Mouse (Mus musculus): ENCODE data around the gene B9d1. TPM values are rescaled to one million over a fixed set of nuclear protein-coding genes. Genes with fewer than 3 reads are reported as not detected.

The B9d1 gene
- total and polyA plus RNA-seq, 2 experiments from 2014 or later = 6.5 to 34.6 TPM

GRCm38 (mm10) chr11:61489874-61490273 is 15.1 kb upstream of the B9d1 start:
- no peak overlapping the region for H3K4me2 ChIP-seq (ENCODE audit: low read depth, low read length)
- H3K27ac ChIP-seq (ENCODE audit: low read depth) = no peak overlapping the region
- peaks cover 19% of the 10 kb centered on the region for H3K4me1 ChIP-seq (ENCODE audit: control insufficient read depth, insufficient read depth)
- no peak for ATAC-seq (ENCODE audit: insufficient read depth, low read depth)
- no peaks in the 10 kb centered on the region for H3K27me3 ChIP-seq (ENCODE audit: control insufficient read depth, insufficient read depth, low read length)
- 87% methylated on average over 8 of the region's 8 CpGs for WGBS
- DNase-seq (ENCODE audit: low spot score) = no peak
- H3K36me3 ChIP-seq (replicated peaks; ENCODE audit: control insufficient read depth, insufficient read depth, low read length) = peaks cover 41% of the 10 kb centered on the region
- no peak overlapping the region for H3K9ac ChIP-seq (replicated peaks; ENCODE audit: low read depth, low read length)
- no peak overlapping the region for H3K4me3 ChIP-seq (ENCODE audit: low read depth, low read length)
- H3K9me3 ChIP-seq (replicated peaks; ENCODE audit: control insufficient read depth, low read length) = no peaks in the 10 kb centered on the region
- TF ChIP-seq CTCF (IDR thresholded peaks at IDR 0.05; ENCODE audit: low read depth) (no peak), EP300 (IDR thresholded peaks at IDR 0.05; ENCODE audit: low read depth) (no peak)

- ATAC-seq (ENCODE audit: insufficient read depth, low read depth) (no peak), DNase-seq (ENCODE audit: low spot score) (no peak)
- Histone ChIP-seq H3K27me3 (ENCODE audit: control insufficient read depth, insufficient read depth, low read length) (no peaks in the 10 kb centered on the region), H3K36me3 (replicated peaks; ENCODE audit: control insufficient read depth, insufficient read depth, low read length) (peaks cover 41% of the 10 kb centered on the region), H3K4me2 (ENCODE audit: low read depth, low read length) (no peak overlapping the region), H3K9me3 (replicated peaks; ENCODE audit: control insufficient read depth, low read length) (no peaks in the 10 kb centered on the region), H3K27ac (ENCODE audit: low read depth) (no peak overlapping the region), H3K4me3 (ENCODE audit: low read depth, low read length) (no peak overlapping the region), H3K9ac (replicated peaks; ENCODE audit: low read depth, low read length) (no peak overlapping the region), H3K4me1 (ENCODE audit: control insufficient read depth, insufficient read depth) (peaks cover 19% of the 10 kb centered on the region)
- TF ChIP-seq EP300 (IDR thresholded peaks at IDR 0.05; ENCODE audit: low read depth) (no peak), CTCF (IDR thresholded peaks at IDR 0.05; ENCODE audit: low read depth) (no peak)
- 83% methylated on average over 22 of the region's 22 CpGs for WGBS
These were observed 13.9 kb upstream of the B9d1 start for GRCm38 (mm10) chr11:61490944-61491520.

- WGBS = 62% methylated on average over 12 of the region's 12 CpGs
- Histone ChIP-seq H3K36me3 (replicated peaks; ENCODE audit: control insufficient read depth, insufficient read depth, low read length) (peaks cover 41% of the 10 kb centered on the region), H3K4me2 (ENCODE audit: low read depth, low read length) (peak overlapping the region; percentile 70), H3K4me3 (ENCODE audit: low read depth, low read length) (peak overlapping the region; percentile 69), H3K27me3 (ENCODE audit: control insufficient read depth, insufficient read depth, low read length) (no peaks in the 10 kb centered on the region), H3K9me3 (replicated peaks; ENCODE audit: control insufficient read depth, low read length) (no peaks in the 10 kb centered on the region), H3K9ac (replicated peaks; ENCODE audit: low read depth, low read length) (peak overlapping the region; percentile 58), H3K27ac (ENCODE audit: low read depth) (peak overlapping the region; percentile 54; the same call in 1 of the 2 replicates), H3K4me1 (ENCODE audit: control insufficient read depth, insufficient read depth) (peaks cover 12% of the 10 kb centered on the region; the same call in 1 of the 2 replicates)
- no peak for DNase-seq (ENCODE audit: low spot score)
- ATAC-seq (ENCODE audit: insufficient read depth, low read depth) = no peak
- no peak for TF ChIP-seq EP300 (IDR thresholded peaks at IDR 0.05; ENCODE audit: low read depth)
- no peak for TF ChIP-seq CTCF (IDR thresholded peaks at IDR 0.05; ENCODE audit: low read depth)
These were observed 12.1 kb upstream of the B9d1 start for GRCm38 (mm10) chr11:61492749-61493401.

- Histone ChIP-seq H3K4me2 (ENCODE audit: low read depth, low read length) (peak overlapping the region; percentile 70), H3K9me3 (replicated peaks; ENCODE audit: control insufficient read depth, low read length) (no peaks in the 10 kb centered on the region), H3K9ac (replicated peaks; ENCODE audit: low read depth, low read length) (peak overlapping the region; percentile 58), H3K36me3 (replicated peaks; ENCODE audit: control insufficient read depth, insufficient read depth, low read length) (peaks cover 35% of the 10 kb centered on the region), H3K27ac (ENCODE audit: low read depth) (peak overlapping the region; percentile 54), H3K4me1 (ENCODE audit: control insufficient read depth, insufficient read depth) (peaks cover 12% of the 10 kb centered on the region; the same call in 1 of the 2 replicates), H3K27me3 (ENCODE audit: control insufficient read depth, insufficient read depth, low read length) (no peaks in the 10 kb centered on the region), H3K4me3 (ENCODE audit: low read depth, low read length) (peak overlapping the region; percentile 69)
- ATAC-seq (ENCODE audit: insufficient read depth, low read depth) = peak; percentile 34
- no peak for DNase-seq (ENCODE audit: low spot score)
- no peak for TF ChIP-seq CTCF (IDR thresholded peaks at IDR 0.05; ENCODE audit: low read depth)
- no peak for TF ChIP-seq EP300 (IDR thresholded peaks at IDR 0.05; ENCODE audit: low read depth)
- WGBS = under 1% methylated on average over 44 of the region's 50 CpGs
These were observed 11.3 kb upstream of the B9d1 start for GRCm38 (mm10) chr11:61493525-61494128.

GRCm38 (mm10) chr11:61494129-61494997 is 10.6 kb upstream of the B9d1 start, which contains the start of gene Mapk7:
TSS of gene Mapk7 (minus strand) at chr11:61494406.
- WGBS = under 1% methylated on average over 61 of the region's 62 CpGs
- DNase-seq (ENCODE audit: low spot score) = peak; percentile 98

More at GRCm38 (mm10) chr11:61494129-61494997, 10.6 kb upstream of the B9d1 start, which contains the start of gene Mapk7:
- Histone ChIP-seq H3K27ac (ENCODE audit: low read depth) (peak within 1 kb of the TSS; percentile 87), H3K9ac (replicated peaks; ENCODE audit: low read depth, low read length) (peak within 1 kb of the TSS; percentile 61), H3K9me3 (replicated peaks; ENCODE audit: control insufficient read depth, low read length) (no peaks in the 10 kb centered on the region), H3K27me3 (ENCODE audit: control insufficient read depth, insufficient read depth, low read length) (no peaks in the 10 kb centered on the region), H3K4me3 (ENCODE audit: low read depth, low read length) (peak within 1 kb of the TSS; percentile 69), H3K36me3 (replicated peaks; ENCODE audit: control insufficient read depth, insufficient read depth, low read length) (peaks cover 27% of the 10 kb centered on the region), H3K4me1 (ENCODE audit: control insufficient read depth, insufficient read depth) (peaks cover 12% of the 10 kb centered on the region; the same call in 1 of the 2 replicates), H3K4me2 (ENCODE audit: low read depth, low read length) (peak within 1 kb of the TSS; percentile 70)
- peak; percentile 97 for ATAC-seq (ENCODE audit: insufficient read depth, low read depth)
- TF ChIP-seq EP300 (IDR thresholded peaks at IDR 0.05; ENCODE audit: low read depth) = no peak
- no peak for TF ChIP-seq CTCF (IDR thresholded peaks at IDR 0.05; ENCODE audit: low read depth)
